Mouse (Mus musculus) testis, postnatal 10 days (tissue): ENCODE measurements around the gene 1700029P11Rik.

Experiments used
- DNase-seq: peaks from one replicate; pipeline ENCODE4 v3.0.0; 2021; ENCODE audit warnings: low spot score

1700029P11Rik gene

GRCm38 (mm10) chr15:82014745-82015391 is 34.5 kb downstream of the 1700029P11Rik start:
- DNase-seq: no peak

GRCm38 (mm10) chr15:82015392-82016100 is 35.2 kb downstream of the 1700029P11Rik start:
- peak; percentile 55 for DNase-seq

GRCm38 (mm10) chr15:82016101-82016808 is 35.9 kb downstream of the 1700029P11Rik start:
- peak; percentile 100 for DNase-seq

GRCm38 (mm10) chr15:82016830-82017229 is 36.5 kb downstream of the 1700029P11Rik start:
- no peak for DNase-seq

GRCm38 (mm10) chr15:82017461-82017860 is 37.1 kb downstream of the 1700029P11Rik start:
- DNase-seq: no peak

GRCm38 (mm10) chr15:82019288-82019687 is 38.9 kb downstream of the 1700029P11Rik start:
- no peak for DNase-seq

- DNase-seq: no peak
Measured at GRCm38 (mm10) chr15:82022535-82023088, 42.3 kb downstream of the 1700029P11Rik start.

GRCm38 (mm10) chr15:82023965-82024635 is 43.8 kb downstream of the 1700029P11Rik start:
- no peak for DNase-seq

- no peak for DNase-seq
Measured at GRCm38 (mm10) chr15:82027276-82027675, 46.9 kb downstream of the 1700029P11Rik start.

- DNase-seq: no peak
Measured at GRCm38 (mm10) chr15:82027726-82028125, 47.4 kb downstream of the 1700029P11Rik start.
